Comparison of ENCODE assay signal across 8 mouse cellular contexts in the genomic region with DNA sequence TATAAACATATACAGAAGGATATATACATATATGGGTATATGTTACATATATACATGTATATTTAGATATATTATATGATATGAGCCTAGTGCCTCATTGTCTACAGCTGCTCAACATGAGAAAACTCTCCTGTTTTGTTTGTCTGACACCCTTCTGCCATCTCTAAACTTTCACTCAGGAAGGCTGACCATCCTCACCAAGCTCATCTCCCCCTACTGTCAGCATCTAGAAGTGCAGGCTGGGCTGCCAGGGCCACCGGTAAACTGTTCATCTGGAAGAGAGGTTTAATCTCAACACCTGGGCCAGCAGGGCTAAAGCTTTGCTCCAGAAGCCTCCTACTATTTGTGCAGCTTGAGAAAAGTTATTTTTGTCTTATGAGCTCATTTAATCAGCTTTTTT. TPM values are rescaled to one million over a fixed set of nuclear protein-coding genes. Genes with fewer than 3 reads are reported as not detected.
DNase-seq lines count a peak whose midpoint lies in the region; ATAC-seq and TF ChIP-seq lines count a peak whose summit lies in the region.

No protein-coding gene starts in this region.

- H3K9ac ChIP-seq in heart, embryonic 12.5 days, result no peak overlapping the region

- peak; percentile 77; the same call in 1 of the 2 replicates for TF ChIP-seq CTCF in testis, adult 2 months (IDR thresholded peaks at IDR 0.05; ENCODE audit: control insufficient read depth, insufficient read depth, insufficient replicate concordance, low read depth, low read length)
- TF ChIP-seq CTCF in lung, adult 2 months (IDR thresholded peaks at IDR 0.05; ENCODE audit: insufficient read depth, low read length), result peak; percentile 88

- H3K4me1 ChIP-seq in heart, embryonic 12.5 days (replicated peaks), result peaks cover 33% of the 10 kb centered on the region
- H3K4me1 ChIP-seq in testis, adult 2 months (ENCODE audit: control insufficient read depth, insufficient read depth, low read length), result peaks cover 16% of the 10 kb centered on the region
- peaks cover 17% of the 10 kb centered on the region for H3K4me1 ChIP-seq in lung, adult 2 months (ENCODE audit: control insufficient read depth, insufficient read depth, low read length)

- H3K36me3 ChIP-seq in heart, embryonic 12.5 days, result no peaks in the 10 kb centered on the region
- H3K36me3 ChIP-seq in testis, adult 2 months (ENCODE audit: control insufficient read depth, insufficient read depth, low read length), result no peaks in the 10 kb centered on the region

- no peak overlapping the region for H3K4me3 ChIP-seq in heart, embryonic 12.5 days
- no peak overlapping the region for H3K4me3 ChIP-seq in testis, adult 2 months (ENCODE audit: control insufficient read depth, low read depth, low read length)
- H3K4me3 ChIP-seq in lung, adult 2 months (replicated peaks; ENCODE audit: extremely low read depth, low read depth, low read length), result no peak overlapping the region

- no peaks in the 10 kb centered on the region for H3K9me3 ChIP-seq in heart, embryonic 12.5 days (replicated peaks)

- H3K27ac ChIP-seq in heart, embryonic 12.5 days (ENCODE audit: poor library complexity, severe bottlenecking), result no peak overlapping the region
- no peak overlapping the region for H3K27ac ChIP-seq in testis, adult 2 months (ENCODE audit: control insufficient read depth, insufficient read depth, low read depth, low read length)

- TF ChIP-seq POLR2A in testis, adult 2 months (IDR thresholded peaks at IDR 0.05; ENCODE audit: control insufficient read depth, low read depth, low read length), result no peak
- TF ChIP-seq POLR2A in lung, adult 2 months (IDR thresholded peaks at IDR 0.05; ENCODE audit: borderline replicate concordance, extremely low read depth, low read depth, low read length), result no peak

- intact Hi-C loops in heart, postnatal 14 days (cut with DNase I), result loop anchor here (1.0 kb wide), 1 partner anchor 65 kb away; no protein-coding TSS in a partner anchor

- no peak for ATAC-seq in heart, embryonic 12.5 days (ENCODE audit: insufficient number of reproducible peaks, low FRiP score)

- H3K4me2 ChIP-seq in heart, embryonic 12.5 days, result no peak overlapping the region

- 0% methylated on average over 1 of the region's 1 CpGs for WGBS in heart, embryonic 12.5 days
- 2% methylated on average over 1 of the region's 1 CpGs for WGBS in lung, adult 2 months

- DNase-seq in heart, adult 18-20 months, result peak; percentile 73 to 85
- DNase-seq in testis, postnatal 14 days (ENCODE audit: low spot score), result no peak
- DNase-seq in cerebellum, postnatal 10 days, result peak; percentile 87 to 90
- peak; percentile 74 to 84 for DNase-seq in heart, postnatal 14 days
- DNase-seq in lung, adult 2 months, result peak; percentile 63
- DNase-seq in spleen, postnatal 10 days (ENCODE audit: low spot score in 2 of 2), result peak; percentile 65 to 83

- H3K27me3 ChIP-seq in heart, embryonic 12.5 days (replicated peaks), result no peaks in the 10 kb centered on the region
- no peaks in the 10 kb centered on the region for H3K27me3 ChIP-seq in testis, adult 2 months (ENCODE audit: control insufficient read depth, insufficient read depth, low read length)

RNA-seq across cellular contexts. Expression of a gene that starts 2.9 kb away (rescaled TPM):
- 10 to 100 TPM; 12.0 to 16.8 TPM for total RNA-seq in heart, adult 18-20 months (2021)
- polyA plus RNA-seq in heart, embryonic 12.5 days (2016; fragmentation: Nextera tagmentation; extraction: Ambion mirVana), result 26.9 and 27.8 TPM in 2 replicates
- polyA plus RNA-seq in testis, adult 2 months (2012; rRNA removed), result 2.5 and 4.0 TPM in 2 replicates
- 10 to 100 TPM; 13.6 to 13.9 TPM for total RNA-seq in heart, postnatal 14 days (2021)
- polyA plus RNA-seq in lung, adult 2 months (2012; rRNA removed), result 23.4 and 25.8 TPM in 2 replicates

RNA-seq across cellular contexts. Expression of a gene that starts 45.7 kb away (rescaled TPM):
- total RNA-seq in heart, adult 18-20 months (2021), result 100 to 1,000 TPM; 284 to 364 TPM
- polyA plus RNA-seq in heart, embryonic 12.5 days (2016; fragmentation: Nextera tagmentation; extraction: Ambion mirVana), result 67.7 and 76.7 TPM in 2 replicates
- 208 and 270 TPM in 2 replicates for polyA plus RNA-seq in testis, adult 2 months (2012; rRNA removed)
- total RNA-seq in heart, postnatal 14 days (2021), result 100 to 1,000 TPM; 360 to 363 TPM
- 368 and 417 TPM in 2 replicates for polyA plus RNA-seq in lung, adult 2 months (2012; rRNA removed)

RNA-seq across cellular contexts. Expression of a gene that starts 59.0 kb away (rescaled TPM):
- 100 to 1,000 TPM; 219 to 232 TPM for total RNA-seq in heart, adult 18-20 months (2021)
- polyA plus RNA-seq in heart, embryonic 12.5 days (2016; fragmentation: Nextera tagmentation; extraction: Ambion mirVana), result 233 and 241 TPM in 2 replicates
- polyA plus RNA-seq in testis, adult 2 months (2012; rRNA removed), result 319 and 325 TPM in 2 replicates
- total RNA-seq in heart, postnatal 14 days (2021), result 100 to 1,000 TPM; 183 to 188 TPM
- 167 and 180 TPM in 2 replicates for polyA plus RNA-seq in lung, adult 2 months (2012; rRNA removed)
